Comparison of ENCODE assay signal across 8 mouse cellular contexts in genomic region chr5:134014257-134015163, GRCm38 (mm10).
A peak's percentile ranks its signal among the peaks of the same experiment; 100 is the strongest.
DNase-seq lines count a peak whose midpoint lies in the region; ATAC-seq and TF ChIP-seq lines count a peak whose summit lies in the region.
"Had no signal": no experiment of that assay in that cellular context is flagged by ENCODE, and none has a peak within 500 bp of the region (broad histone marks: within the 10 kb centered on the region; RNA-seq: fewer than 3 reads in every experiment).

No protein-coding gene starts in this region.

- no peak overlapping the region for H3K4me3 ChIP-seq in intestine, embryonic 14.5 days (ENCODE audit: low read depth, low read length)
- H3K4me3 ChIP-seq in limb, embryonic 12.5 days (replicated peaks) = no peak overlapping the region
- no peak overlapping the region for H3K4me3 ChIP-seq in midbrain, postnatal 0 days (ENCODE audit: low read depth, low read length)
- H3K4me3 ChIP-seq: myocyte had no signal

- peak; percentile 79 for DNase-seq in adrenal gland, postnatal 10 days
- DNase-seq in embryo, embryonic 11.5 days (ENCODE audit: low read depth, low spot score) = peak; percentile 79
- DNase-seq in heart, adult 11 months = peak; percentile 99
- peak; percentile 77 for DNase-seq in intestine, embryonic 14.5 days (ENCODE audit: low spot score)
- DNase-seq in midbrain, postnatal 0 days (ENCODE audit: low spot score) = peak; percentile 90
- peak; percentile 77 to 84 for DNase-seq in urinary bladder, postnatal 4 days (ENCODE audit: low spot score in 2 of 2)

- H3K4me2 ChIP-seq in intestine, embryonic 14.5 days (ENCODE audit: low read length) = peak overlapping the region; percentile 20; the same call in 1 of the 2 replicates
- peak overlapping the region; percentile 8 for H3K4me2 ChIP-seq in limb, embryonic 12.5 days
- H3K4me2 ChIP-seq in midbrain, postnatal 0 days (ENCODE audit: low read depth, low read length, poor library complexity, severe bottlenecking) = no peak overlapping the region

- H3K27ac ChIP-seq in intestine, embryonic 14.5 days (ENCODE audit: low read depth) = peak overlapping the region; percentile 34; the same call in 1 of the 2 replicates
- peak overlapping the region; percentile 90 for H3K27ac ChIP-seq in limb, embryonic 12.5 days
- no peak overlapping the region for H3K27ac ChIP-seq in midbrain, postnatal 0 days (ENCODE audit: low read depth, low read length)

- H3K4me1 ChIP-seq in intestine, embryonic 14.5 days (replicated peaks; ENCODE audit: control insufficient read depth, insufficient read depth, low read length) = peaks cover 9% of the 10 kb centered on the region
- peaks cover 33% of the 10 kb centered on the region for H3K4me1 ChIP-seq in limb, embryonic 12.5 days (replicated peaks)
- H3K4me1 ChIP-seq in midbrain, postnatal 0 days (ENCODE audit: insufficient read depth, low read length) = no peaks in the 10 kb centered on the region; the same call in 1 of the 2 replicates

- H3K9me3 ChIP-seq in intestine, embryonic 14.5 days (ENCODE audit: control insufficient read depth, low read length) = no peaks in the 10 kb centered on the region
- H3K9me3 ChIP-seq in limb, embryonic 12.5 days = no peaks in the 10 kb centered on the region
- no peaks in the 10 kb centered on the region for H3K9me3 ChIP-seq in midbrain, postnatal 0 days (ENCODE audit: low read length)

- ATAC-seq in intestine, embryonic 14.5 days (replicated peaks; ENCODE audit: low FRiP score, low TSS enrichment, low read depth) = peak; percentile 58
- peak; percentile 84 for ATAC-seq in limb, embryonic 12.5 days (ENCODE audit: insufficient number of reproducible peaks, insufficient read depth, low FRiP score, low TSS enrichment, low read depth)
- 0 out of 2 replicates have a peak, but pooled peaks have one; percentile 34 for ATAC-seq in midbrain, postnatal 0 days (ENCODE audit: low FRiP score)

- no peak overlapping the region for H3K9ac ChIP-seq in intestine, embryonic 14.5 days (ENCODE audit: low read length)
- H3K9ac ChIP-seq in limb, embryonic 12.5 days (replicated peaks) = no peak overlapping the region
- H3K9ac ChIP-seq in midbrain, postnatal 0 days (replicated peaks; ENCODE audit: low read length, poor library complexity, severe bottlenecking) = no peak overlapping the region

- no peaks in the 10 kb centered on the region for H3K27me3 ChIP-seq in intestine, embryonic 14.5 days (replicated peaks; ENCODE audit: control insufficient read depth, insufficient read depth, low read length)
- H3K27me3 ChIP-seq in limb, embryonic 12.5 days = no peaks in the 10 kb centered on the region
- H3K27me3 ChIP-seq in midbrain, postnatal 0 days (ENCODE audit: insufficient read depth, low read length) = no peaks in the 10 kb centered on the region

- no peaks in the 10 kb centered on the region for H3K36me3 ChIP-seq in intestine, embryonic 14.5 days (ENCODE audit: control insufficient read depth, insufficient read depth, low read length)
- H3K36me3 ChIP-seq in limb, embryonic 12.5 days = no peaks in the 10 kb centered on the region
- H3K36me3 ChIP-seq in midbrain, postnatal 0 days (ENCODE audit: insufficient read depth, low read length) = no peaks in the 10 kb centered on the region

- TF ChIP-seq CTCF in midbrain, postnatal 0 days (IDR thresholded peaks at IDR 0.05) = no peak

- WGBS in intestine, embryonic 14.5 days = 22% methylated on average over 13 of the region's 13 CpGs
- WGBS in limb, embryonic 12.5 days = 11% methylated on average over 13 of the region's 13 CpGs
- WGBS in midbrain, postnatal 0 days = 34% methylated on average over 13 of the region's 13 CpGs

Comparison
In these comparisons a context has a peak if more than half of its experiments do, and no peak if none do; other contexts are left out.
1. ATAC-seq: peak in every context shown above with its lines; median percentile 84 in limb, embryonic 12.5 days; 58 in intestine, embryonic 14.5 days; 34 in midbrain, postnatal 0 days.